Mouse (Mus musculus): ENCODE data around the gene Ets1.

DNA sequence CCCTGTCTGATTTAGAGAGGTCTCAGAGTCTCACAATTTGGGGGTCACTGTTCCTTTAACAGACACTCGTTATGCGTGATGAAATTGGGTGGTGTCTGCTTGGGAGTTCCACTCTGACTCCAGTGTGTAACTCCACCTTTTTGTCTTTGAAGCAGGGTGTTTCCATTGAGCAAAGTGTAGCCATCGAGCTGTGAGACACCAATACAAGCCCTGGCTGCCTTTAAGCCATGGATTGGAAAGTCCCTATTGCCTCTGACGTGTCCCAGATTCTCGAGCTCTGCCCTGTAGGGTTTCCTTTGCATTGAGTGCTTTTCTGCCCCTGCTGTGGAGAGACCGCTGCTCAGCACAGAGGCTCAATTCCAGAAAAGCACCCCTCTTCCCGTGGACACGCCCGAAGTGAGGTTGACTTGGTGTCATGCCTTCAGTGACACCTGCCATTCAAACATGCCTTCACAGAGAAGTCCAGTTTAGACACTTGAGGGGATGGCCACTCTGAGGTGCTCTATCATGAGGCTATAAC, 107.7 kb downstream of the Ets1 start:
- no peak for TF ChIP-seq CTCF (IDR thresholded peaks at IDR 0.05; ENCODE audit: low read depth, low read length)
- no peak for TF ChIP-seq POLR2A (IDR thresholded peaks at IDR 0.05; ENCODE audit: borderline replicate concordance, low read depth, low read length)

Measured in bone marrow macrophage, adult 2 months (primary cell).